Mouse (Mus musculus): ENCODE measurements around the gene Hoxa5. TPM values are rescaled to one million over a fixed set of nuclear protein-coding genes. Genes with fewer than 3 reads are reported as not detected.

The Hoxa5 gene
- total RNA-seq, 2 experiments from 2014 or later = not detected

- DNase-seq (ENCODE audit: low spot score in 2 of 2) = no peak
- intact Hi-C loops (cut with DNase I) = no loop called here
Observed at GRCm38 (mm10) chr6:52170166-52170897, 34.1 kb downstream of the Hoxa5 start.

- DNase-seq (ENCODE audit: low spot score in 2 of 2) = no peak
- intact Hi-C loops (cut with DNase I) = loop anchor here (5.0 kb wide), 1 partner anchor 33 kb away; the partner anchor contains the start of gene Hoxa5
Observed at GRCm38 (mm10) chr6:52169499-52170165, 34.8 kb downstream of the Hoxa5 start.

DNA sequence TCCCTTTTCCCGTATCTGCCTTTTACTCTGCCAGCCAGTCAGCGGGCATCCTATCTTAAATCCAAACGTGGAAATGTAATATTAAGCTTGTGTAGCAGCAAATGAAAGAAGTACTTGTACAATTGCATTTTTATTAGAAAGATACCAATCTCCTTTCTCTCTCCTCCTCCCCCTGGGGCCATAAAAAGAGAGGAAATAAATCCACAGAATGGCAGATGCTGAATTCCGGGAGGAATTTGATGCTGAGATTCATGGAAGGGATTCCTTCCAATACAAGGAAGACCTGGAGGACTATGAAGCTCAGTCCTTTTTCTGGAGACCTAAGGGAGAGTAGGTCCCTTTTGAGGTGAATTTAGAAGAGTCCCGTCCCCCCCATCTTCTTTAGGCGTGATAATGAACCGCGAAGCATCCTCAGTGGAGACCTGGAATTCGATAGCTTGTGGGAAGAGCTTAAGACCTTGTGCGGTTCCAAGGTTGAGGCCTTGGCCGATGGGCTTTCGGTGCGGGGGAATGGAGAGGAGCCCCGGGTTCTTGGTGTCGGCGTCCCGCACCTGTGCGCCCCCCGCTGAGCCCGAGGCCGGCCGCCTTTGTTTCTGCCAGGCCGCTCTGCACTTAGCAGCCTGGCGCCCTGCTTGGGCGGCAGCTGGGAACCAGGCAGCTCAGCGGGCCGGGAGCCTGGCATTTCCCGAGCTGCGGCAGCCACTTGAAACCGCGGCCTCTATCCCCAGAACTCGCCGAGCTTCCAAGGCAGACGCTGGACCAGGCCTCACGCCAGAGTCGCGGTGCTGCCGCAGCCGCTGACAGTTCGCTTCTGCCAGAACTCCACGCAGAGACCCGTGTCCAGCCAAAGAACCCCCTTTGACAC is 36.0 kb downstream of the Hoxa5 start:
- no peak for DNase-seq (ENCODE audit: low spot score in 2 of 2)
- intact Hi-C loops (cut with DNase I) = loop anchor here (5.0 kb wide), 1 partner anchor 34 kb away; the partner anchor contains the start of gene Hoxa5

DNA sequence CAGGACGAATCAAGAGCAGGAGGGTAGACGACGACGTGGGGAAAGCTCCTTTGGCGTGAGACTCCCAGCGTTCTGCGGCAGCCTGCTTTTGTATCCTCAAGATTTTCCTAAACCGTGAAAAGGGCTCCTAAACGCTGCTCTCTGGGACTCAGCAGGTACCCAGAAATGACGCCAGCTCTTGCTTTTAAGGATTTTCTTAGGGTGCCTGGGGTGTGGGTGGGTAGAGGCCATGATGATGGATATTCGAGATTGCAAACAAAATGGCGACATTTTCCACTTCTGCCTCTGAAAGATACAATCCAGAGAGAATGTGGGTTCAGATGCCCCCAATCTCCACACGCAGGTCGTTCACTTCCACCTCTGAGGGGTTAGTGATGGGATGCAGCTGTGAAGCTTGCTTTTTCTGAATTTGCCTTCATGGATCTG is 36.6 kb downstream of the Hoxa5 start:
- intact Hi-C loops (cut with DNase I) = loop anchor here (5.0 kb wide), 1 partner anchor 35 kb away; the partner anchor contains the start of gene Hoxa5
- DNase-seq (ENCODE audit: low spot score in 2 of 2) = no peak

DNA sequence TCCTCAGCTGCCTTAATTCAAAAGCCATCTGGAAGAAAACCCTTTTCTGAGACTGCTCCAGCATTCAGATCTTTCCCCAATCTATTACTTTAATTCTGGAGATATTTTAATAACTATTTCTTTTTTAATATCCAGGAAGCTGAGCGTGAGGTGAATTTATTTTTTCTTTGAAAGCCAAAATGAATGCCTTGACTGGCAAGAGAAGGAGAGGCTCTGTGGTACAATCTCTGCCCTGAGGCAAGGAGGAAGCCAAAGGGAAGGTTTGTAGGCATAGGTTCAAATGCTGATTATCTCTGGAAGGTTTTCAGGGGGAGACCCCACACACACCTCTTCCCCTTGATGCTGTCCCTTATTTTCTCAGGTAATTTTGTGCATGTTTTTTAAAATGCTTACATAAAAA is 37.2 kb downstream of the Hoxa5 start:
- intact Hi-C loops (cut with DNase I) = loop anchor here (5.0 kb wide), 1 partner anchor 35 kb away; the partner anchor contains the start of gene Hoxa5
- no peak for DNase-seq (ENCODE audit: low spot score in 2 of 2)

GRCm38 (mm10) chr6:52166431-52167077 is 37.8 kb downstream of the Hoxa5 start:
- intact Hi-C loops (cut with DNase I) = loop anchor here (5.0 kb wide), 1 partner anchor 36 kb away; the partner anchor contains the start of gene Hoxa5
- no peak for DNase-seq (ENCODE audit: low spot score in 2 of 2)

DNA sequence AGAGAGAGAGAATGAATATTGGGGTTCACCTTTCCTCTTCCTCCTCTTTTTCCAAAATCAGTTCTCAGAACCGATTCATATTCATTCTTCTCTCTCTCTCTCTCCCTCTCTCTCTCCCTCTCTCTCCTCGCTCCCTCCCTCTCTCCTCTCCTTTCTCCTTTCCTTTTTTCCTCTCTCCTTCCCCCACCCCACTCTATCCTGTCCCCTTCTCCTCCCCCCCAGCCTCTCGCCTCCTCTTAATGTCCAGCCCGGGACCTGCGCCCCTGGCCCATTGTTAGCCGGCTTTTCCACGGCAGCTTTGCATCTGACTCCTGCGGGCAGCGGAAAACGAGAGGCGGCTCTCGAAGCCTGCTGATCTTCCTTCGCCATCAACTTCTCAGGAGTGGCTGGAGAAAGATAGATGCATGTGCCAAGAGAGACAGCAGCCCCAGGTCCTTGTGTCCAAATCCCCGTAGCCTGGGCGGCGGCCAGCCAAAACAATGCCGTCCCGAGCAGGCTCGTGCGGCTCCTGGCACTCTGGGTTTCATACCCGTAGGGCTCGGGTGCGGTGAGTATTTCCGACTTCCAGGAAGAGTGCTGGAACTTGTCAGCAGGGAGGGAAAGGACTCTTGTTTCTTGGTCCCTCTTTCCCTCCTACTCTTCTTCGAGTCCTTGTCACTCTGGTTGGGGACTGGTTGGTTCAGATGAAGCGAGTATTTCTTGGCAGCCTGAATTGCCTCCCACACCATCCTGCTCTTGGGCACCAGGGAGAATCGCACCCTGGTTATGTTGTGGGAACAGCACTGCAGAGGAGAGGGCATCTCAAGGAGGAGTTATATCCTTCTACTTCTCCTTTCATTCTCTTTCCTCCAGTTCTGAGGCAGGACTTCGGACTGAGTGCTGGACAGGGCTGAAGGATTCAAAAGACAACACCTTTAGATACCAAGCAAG is 38.7 kb downstream of the Hoxa5 start:
- no peak for DNase-seq (ENCODE audit: low spot score in 2 of 2)
- intact Hi-C loops (cut with DNase I) = loop anchor here (5.0 kb wide), 1 partner anchor 37 kb away; the partner anchor contains the start of gene Hoxa5

DNA sequence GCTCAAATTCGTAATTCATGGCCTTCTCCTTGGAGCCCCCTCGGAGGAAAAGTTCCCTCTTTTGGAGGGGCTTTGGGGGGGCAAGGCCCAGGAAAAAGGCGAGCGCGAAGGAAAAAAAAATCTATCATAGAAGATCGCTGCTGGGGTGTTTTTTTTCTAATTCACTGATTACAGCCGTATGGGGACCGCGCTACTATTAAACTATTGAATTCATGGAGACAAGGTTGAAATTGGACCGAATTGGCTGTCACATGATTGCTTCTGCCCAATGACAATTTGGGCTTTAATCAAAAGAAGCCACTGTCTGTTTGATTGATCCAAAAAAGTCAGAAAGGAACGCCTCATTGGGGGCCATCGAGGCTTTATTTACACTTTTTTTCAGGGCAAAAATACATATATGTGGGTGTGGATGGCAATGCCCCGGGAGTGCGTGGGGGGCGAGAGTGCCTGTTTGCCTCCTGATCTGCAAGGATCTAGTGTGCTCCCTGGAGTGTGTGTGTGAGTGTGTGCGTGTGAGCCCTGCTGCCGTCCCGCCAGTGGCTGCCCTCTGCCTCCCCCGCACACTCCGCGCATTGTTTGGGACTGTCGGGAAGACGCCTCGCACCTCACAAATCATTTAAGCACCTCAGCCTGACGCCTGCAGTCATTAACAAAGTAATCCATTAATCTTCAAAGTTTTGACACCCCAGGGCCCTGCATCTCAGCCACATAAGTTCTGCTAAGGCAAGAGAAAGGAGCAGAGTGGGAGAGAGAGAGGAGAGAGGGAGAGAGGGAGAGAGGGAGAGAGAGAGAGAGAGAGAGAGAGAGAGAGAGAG is 39.6 kb downstream of the Hoxa5 start, which contains the start of gene Hoxa2:
TSS of gene Hoxa2 (minus strand) at position 206 of the 815 bp plus-strand sequence.
- no peak for DNase-seq (ENCODE audit: low spot score in 2 of 2)
- intact Hi-C loops (cut with DNase I) = loop anchor here (5.0 kb wide), 2 partner anchors 37 to 988 kb away; partner anchors contain the start of gene Hoxa5

DNA sequence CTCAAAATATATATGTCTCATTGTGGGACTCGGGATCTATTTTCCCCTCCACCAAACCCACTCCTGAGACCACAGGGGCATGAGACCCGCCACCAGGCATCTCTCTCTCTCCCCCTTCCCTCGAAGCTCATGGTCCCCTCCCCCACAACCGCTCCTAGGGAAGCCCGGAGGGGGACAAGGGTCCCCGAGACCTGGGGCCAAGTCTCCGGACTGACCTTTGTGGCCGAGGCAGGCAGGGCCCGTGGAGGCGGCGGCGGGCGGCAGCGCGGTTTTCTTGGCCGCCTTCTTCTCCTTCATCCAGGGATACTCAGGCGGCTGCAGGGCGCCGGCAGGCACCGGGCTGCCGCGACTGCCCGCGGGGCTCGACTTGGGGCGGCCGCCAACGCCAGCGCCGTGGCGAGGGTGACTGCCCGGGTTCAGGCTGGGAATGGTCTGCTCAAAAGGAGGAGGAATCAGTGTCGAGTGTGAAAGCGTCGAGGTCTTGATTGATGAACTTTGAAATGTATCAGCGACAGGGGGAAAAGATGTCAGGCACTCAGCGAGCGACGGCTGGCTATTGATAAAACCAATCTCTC is 40.2 kb downstream of the Hoxa5 start:
- DNase-seq (ENCODE audit: low spot score in 2 of 2) = no peak
- intact Hi-C loops (cut with DNase I) = loop anchor here (5.0 kb wide), 1 partner anchor 987 kb away; no protein-coding TSS in a partner anchor

DNA sequence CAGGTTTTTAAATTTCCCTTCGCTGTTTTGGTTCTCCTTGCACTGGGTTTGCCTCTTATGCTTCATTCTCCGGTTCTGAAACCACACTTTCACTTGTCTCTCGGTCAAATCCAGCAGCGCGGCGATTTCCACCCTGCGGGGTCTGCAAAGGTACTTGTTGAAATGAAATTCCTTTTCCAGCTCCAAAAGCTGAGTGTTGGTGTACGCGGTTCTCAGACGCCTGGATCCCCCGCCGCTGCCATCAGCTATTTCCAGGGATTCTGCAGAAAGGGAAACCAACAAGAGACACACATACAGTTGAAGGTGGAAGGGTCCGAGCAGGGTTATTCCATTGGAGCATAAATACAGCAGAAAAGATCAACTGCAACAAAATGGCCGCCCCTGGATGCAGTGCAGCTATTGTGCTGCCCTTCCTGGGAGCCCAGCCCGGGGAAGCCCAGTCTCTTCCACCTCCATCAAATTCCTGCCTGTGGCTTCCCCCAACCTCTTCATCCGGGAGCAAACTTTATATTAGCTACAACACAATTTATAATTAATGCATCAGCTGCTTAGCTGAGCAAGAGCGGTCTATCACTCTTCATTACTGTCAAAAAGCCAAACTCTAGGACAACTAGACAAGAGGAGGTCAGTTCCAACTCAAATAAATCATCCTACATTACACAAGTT is 40.9 kb downstream of the Hoxa5 start:
- intact Hi-C loops (cut with DNase I) = loop anchor here (5.0 kb wide), 1 partner anchor 986 kb away; no protein-coding TSS in a partner anchor
- DNase-seq (ENCODE audit: low spot score in 2 of 2) = no peak

DNA sequence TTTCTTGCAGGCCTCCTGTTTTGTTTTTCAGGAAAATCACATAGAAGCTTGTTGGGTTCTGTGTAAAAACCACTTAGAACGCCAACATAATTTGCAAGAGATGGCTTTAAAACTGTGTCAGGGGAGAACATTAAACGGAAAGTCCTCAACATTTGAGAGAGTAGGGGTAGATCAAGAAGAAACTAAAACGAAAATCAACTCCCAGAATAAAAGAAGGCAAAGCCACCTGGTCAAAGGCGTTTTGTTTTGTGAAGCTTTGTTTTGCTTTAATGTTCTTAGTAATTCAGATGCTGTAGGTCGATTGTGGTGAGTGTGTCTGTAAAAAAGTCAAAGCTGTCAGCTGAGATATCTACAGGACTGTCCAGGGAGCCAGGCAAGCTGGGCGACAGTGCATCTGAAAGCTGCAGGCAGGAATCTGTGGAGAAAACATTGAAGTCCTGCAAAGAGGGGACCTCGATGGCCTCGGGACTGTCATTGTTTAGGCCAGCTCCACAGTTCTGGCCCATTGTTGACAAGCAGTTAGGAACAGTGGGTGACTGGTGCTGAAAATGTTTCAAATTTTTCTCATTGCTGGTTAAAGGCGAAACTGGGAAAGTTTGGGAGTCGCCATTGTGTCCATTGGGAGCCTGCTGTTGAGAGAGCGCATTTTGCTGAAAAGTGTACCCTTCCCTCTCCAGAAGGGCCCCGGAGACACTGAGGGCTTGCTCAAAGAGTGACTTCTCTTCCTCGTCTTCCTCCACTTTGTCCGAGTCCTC is 41.6 kb downstream of the Hoxa5 start:
- intact Hi-C loops (cut with DNase I) = loop anchor here (5.0 kb wide), 1 partner anchor 985 kb away; no protein-coding TSS in a partner anchor
- DNase-seq (ENCODE audit: low spot score in 2 of 2) = no peak

GRCm38 (mm10) chr6:52162093-52162380 is 42.4 kb downstream of the Hoxa5 start:
- intact Hi-C loops (cut with DNase I) = loop anchor here (5.0 kb wide), 1 partner anchor 985 kb away; no protein-coding TSS in a partner anchor
- no peak for DNase-seq (ENCODE audit: low spot score in 2 of 2)

GRCm38 (mm10) chr6:52161336-52162092 is 42.9 kb downstream of the Hoxa5 start:
- no peak for DNase-seq (ENCODE audit: low spot score in 2 of 2)
- intact Hi-C loops (cut with DNase I) = loop anchor here (5.0 kb wide), 1 partner anchor 984 kb away; no protein-coding TSS in a partner anchor

DNA sequence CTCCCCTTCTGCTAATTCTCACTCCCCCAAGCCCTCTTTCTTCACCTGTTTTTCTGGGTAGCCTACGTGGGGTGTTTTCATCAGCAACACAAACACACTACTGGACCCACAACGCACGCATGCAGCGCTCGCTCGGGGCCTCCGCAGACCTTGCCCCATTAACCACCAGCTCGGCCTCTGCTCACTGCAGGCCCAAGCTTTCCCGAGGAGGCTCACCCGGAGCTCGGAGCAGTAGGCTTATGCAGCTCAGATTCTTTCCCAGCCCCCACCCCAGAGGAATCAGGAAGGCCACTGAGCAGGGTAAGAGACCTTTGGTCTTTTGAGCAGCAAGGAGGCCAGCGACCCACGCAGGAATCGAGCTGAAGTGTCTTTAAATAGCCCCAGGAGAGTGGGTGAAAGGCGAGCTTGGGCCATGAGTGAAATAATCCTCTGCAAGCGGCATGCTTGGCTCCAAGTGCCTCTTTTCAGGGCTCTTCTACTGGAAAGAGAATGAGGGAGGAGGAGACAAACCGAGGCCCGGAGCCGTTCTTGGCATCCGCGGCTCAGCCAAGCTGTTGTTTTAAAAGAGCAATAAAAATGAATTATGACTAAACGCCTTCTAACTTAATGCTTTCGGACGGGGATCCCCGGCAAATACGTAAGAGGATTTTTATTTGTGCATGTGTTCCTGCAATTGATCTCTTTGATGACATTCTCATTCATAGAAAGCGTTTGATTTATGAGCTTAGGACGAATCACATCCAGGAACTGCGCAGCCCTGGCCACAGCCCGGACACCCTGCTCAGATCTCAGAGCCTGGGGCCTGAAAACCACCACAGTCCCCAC is 43.7 kb downstream of the Hoxa5 start:
- no peak for DNase-seq (ENCODE audit: low spot score in 2 of 2)
- intact Hi-C loops (cut with DNase I) = loop anchor here (5.0 kb wide), 1 partner anchor 983 kb away; no protein-coding TSS in a partner anchor
